Mouse (Mus musculus) bone marrow macrophage, adult 2 months (primary cell): ENCODE data around the gene Shld1.

Experiments
- CTCF ChIP-seq: IDR thresholded peaks from 2 replicates; pipeline ENCODE4 v1.5.1; 2012; ENCODE audit warnings: low read depth, mild to moderate bottlenecking, low read length, moderate library complexity
- POLR2A ChIP-seq: IDR thresholded peaks from 2 replicates; pipeline ENCODE4 v1.6.1; 2012; ENCODE audit warnings: mild to moderate bottlenecking, low read depth, low read length, borderline replicate concordance

DNA sequence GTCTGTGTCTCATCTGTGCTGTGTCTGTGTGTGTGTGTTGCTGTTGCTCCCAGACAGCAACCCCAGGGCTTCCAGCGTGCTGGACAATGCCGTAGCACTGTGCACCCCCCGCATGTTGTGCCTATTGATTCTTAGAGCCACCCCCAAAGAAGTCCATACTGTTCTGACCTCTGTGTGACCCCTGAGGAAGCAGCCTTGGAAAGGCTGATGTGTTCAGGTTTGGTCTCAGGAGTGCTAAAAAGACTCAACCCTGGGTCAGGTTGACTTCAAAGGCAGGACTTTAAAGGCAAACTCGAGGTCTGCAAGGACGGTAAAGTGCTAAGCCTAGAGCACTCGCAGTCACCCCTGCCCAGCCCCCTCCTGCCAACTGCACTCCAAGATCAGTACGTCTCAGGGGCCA is 11.0 kb downstream of the Shld1 start:
- TF ChIP-seq CTCF (no peak), POLR2A (no peak)
